Mouse (Mus musculus) right cerebral cortex, postnatal 4 days (tissue): Measurements from ENCODE around the gene Hnrnpk.
"Not testable (repeated sequence)": the region's sequence is repeated elsewhere in the genome, so short reads cannot be mapped to it uniquely, and the experiment has no call there.

Experiments used
- DNase-seq: peaks from one replicate; pipeline ENCODE4 v3.0.0-alpha.2; 2022

Hnrnpk gene

DNA sequence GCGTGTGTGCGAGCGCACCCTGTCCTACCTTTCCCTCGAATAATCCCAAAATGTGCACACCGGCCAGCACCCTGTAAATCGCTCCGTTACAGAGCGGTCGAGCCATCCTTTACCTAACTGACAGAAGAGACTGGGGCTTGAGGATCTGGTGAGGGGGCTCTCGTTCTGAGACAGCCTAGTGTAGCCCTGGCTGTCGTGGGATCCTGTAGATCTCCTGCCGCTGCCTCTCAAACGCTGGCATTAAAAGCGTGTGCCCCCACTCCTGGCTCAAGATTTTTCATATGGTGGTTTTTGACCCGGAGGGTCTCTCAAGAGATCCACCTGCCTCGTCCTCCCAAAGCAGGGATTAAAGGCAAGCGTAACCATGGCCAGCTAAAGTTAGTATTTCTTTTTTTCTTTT is at the start of gene Hnrnpk:
TSS of gene Hnrnpk (minus strand) at position 101 of the 400 bp plus-strand sequence.
- DNase-seq, result not testable (repeated sequence)

DNA sequence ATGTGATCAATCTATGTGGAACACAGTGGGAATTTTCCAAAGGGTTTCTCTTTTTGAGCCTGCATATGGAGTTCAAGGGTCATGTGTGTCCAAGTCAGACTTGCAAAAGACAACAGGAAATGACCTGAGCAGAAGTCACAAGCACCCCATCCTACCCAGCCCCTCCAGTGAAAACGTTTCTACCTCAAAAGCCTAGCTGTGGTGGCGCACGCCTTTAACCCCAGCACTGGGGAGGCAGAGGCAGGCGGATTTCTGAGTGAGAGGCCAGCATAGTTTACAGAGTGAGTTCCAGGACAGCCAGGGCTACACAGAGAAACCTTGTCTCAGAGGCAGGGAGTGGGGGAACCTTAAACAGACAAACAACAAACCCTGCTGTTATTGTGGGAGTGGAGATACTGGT is 49.1 kb upstream of the Hnrnpk start:
- no peak for DNase-seq

DNA sequence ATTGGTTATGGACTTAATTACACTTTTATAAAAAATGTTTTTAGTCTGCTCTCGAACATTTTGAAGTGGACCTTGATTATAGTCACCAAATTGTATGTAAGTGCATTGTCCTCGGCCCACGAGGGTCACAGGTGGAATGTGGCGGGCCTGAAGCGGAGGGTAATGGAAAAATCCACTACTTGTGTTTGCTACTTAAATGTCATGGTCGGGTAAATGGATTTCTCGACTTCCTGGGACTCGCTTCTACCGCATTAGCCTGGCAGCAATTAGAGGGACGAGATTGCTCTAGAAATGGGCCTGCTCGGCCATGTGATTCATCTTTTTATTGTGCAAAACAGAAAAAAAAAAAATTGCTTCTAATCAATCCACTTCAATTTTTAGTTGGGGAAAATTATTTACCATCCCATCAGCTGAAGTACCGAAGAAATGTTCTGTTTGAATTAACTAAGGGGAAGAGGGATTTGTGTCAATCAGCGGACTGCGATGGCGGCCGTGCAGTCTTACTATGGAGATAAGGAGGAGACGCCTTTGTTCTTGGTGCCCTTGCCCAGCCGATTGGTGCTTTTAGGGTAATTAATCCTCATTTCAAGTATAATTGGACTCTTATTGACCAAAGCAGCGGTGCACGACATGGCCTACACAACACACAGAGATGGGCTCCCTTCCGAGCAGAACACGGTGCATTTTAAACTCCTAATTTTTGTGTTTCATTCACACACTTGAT is 47.5 kb upstream of the Hnrnpk start:
- DNase-seq, result no peak

DNA sequence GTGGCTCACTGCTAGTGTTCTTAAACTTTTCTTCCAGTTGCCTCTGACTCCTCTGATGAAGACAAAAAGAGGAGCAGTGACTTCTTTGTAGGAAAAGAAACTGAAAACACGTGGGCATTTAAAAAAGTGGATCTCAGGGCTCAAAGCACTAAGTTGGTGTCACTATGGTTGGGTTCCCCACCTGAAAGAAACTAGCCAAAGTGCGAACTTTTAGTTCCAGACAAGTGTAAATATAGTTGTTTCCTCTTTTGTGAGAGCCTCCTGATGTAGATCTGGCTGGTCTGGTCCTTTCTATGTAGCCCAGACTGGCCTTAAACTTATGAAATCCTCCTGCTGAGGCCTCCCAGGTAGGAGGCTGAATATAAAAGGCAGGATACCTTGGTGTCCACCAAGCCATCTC is 43.4 kb upstream of the Hnrnpk start:
- no peak for DNase-seq

DNA sequence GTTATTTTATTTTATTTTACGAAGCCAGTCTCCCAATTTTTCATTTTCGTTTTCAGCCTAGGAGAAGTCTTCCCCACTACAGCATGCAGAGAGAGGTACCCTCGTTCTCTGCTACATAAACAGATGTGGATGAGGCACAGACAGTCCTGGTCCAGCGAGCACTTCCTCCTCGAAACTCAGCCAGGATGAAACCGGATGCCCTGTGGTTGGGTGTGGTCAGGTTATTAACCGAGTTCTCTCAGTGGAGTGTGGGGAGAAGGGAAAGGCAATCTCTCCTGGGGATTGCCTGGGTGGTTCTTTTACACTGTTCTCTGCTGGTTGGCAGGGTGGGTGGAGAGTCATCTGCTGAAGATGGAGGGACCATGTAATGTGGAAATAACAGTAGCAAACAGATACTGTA is 40.6 kb upstream of the Hnrnpk start:
- DNase-seq, result no peak

DNA sequence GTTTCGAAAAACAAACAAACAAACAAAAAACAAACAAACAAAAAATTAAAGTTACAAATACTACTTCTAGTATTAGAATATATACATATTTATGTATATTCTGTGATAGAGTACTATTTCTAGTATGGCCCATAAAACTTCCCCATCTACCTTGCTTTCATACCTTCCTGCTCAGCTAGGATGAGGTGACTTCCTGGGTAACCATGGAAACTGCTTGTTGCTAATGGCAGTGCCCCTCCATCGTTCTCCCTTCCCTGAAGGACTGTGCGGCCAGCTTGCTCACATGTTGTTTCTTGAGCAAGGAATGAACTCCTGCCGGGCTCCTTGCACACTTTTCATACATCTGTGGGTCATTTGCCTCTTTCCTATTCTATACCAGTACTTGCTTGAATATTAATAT is 40.2 kb upstream of the Hnrnpk start:
- DNase-seq, result no peak

DNA sequence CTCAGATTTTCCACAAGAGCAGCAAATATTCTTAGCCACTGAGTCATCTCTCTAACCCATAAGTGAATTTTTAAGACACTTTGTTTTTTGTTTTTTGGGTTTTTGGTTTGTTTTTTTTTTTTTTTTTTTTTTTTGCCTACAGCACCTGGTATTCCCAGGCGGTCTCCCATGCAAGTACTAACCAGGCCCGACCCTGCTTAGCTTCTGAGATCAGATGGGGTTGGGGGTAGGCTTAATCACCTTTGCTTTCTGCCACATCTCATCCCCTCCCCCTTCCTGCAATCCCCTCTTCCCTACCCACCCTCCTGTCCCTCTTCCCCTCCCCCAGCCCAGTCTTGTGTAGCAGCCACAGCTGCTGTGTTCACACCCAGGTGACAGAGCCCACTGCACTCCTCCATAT is 36.6 kb upstream of the Hnrnpk start:
- no peak for DNase-seq

DNA sequence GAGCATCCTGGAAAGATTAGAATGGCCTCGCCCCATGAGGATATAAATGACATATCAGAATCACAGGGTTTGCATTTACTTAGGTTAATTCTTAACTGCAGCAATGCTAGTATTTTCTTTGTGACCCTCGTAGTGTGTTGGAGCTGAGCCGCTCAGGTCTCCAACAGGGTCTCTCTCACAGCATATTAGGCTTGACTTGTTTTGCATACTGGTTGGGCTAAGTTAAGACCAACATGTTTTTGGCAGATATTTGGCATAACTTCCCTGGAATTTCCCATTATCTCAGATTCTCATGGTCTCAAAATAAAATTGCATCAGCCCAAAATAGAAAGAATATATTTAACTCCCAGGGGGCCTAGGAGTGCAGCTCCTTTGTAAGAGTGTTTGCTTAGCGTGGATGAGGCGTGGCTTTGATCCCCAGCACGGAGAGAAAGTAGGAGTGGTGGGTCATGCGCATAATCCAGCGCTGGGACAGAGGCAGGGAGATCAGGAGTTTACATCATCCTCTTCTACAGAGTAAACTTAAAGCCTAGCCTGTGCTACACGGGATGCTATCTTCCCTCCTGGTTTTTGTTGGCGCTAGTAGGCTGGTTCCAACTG is 20.0 kb upstream of the Hnrnpk start:
- DNase-seq, result no peak

DNA sequence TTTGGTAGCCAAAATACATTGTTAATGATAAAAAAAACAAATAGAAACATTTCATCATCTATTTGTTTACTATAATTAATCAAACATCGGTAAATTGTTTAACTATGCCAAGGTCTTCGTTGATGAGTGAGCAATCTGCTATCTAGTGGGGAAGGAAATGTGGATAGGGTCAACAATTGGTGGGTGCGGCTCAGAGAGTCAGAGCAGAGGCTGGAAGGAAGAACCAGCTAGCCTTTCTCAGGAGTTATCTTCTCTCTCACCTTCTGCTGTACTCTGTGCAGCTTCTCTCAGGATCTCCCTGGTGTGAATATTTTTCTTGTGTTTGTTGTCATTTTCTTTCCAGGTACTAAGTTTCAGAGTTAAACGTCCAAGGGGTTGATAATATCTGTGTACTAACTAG is 19.1 kb upstream of the Hnrnpk start:
- no peak for DNase-seq

DNA sequence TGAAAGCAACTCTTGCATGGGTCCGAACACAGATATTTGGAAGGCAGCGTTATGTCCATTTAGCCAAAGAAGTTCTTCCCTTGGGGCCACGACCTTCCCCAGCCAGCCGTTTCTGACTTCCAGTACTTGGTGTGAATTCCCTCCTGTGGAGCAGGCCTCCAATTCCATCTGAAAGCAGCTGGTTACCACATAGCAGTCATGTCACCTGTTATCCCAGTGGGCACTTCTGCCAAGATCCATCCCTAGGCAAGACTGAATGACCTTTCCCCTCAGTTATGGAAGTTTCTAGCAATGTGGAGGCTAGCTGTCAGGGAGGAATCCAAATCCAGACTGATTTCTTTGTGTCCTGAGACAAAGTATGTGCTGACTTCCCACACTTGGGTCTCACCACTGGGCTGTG is 17.9 kb upstream of the Hnrnpk start:
- DNase-seq, result no peak

DNA sequence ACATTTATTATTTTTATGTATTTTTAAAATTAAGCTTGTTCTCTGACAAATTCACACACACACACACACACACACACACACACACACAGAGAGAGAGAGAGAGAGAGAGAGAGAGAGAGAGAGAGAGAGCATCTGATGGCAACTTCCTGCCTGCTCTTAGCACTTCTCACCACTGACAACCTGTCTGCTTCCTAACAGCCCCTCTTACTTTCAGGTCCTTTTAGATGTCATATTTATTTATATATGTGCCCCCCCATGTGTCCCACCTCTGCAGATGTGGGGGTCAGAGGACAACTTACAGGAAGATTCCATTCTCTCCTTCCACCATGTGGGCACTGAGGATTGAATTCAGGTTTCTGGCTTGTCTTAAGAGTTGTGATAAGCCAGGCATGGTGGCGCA is 16.1 kb upstream of the Hnrnpk start:
- no peak for DNase-seq

DNA sequence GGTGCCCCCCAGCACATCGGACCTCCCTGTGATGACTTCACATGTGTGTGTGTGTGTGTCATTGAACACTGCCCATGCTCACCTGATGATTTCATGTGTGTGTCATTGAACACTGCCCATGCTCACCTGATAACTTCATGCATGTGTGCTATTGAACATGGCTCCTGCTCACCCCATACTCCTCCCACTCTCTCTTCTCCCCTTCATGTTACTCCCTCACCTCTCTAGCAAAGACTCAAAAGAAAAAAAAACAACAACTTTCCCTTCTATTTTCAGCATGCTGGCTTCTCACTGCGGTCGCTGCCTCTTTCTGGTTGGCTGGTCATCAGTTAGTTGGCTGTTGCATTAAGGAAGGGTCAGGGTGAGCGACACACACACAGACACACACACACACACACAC is 15.5 kb upstream of the Hnrnpk start:
- DNase-seq, result no peak

DNA sequence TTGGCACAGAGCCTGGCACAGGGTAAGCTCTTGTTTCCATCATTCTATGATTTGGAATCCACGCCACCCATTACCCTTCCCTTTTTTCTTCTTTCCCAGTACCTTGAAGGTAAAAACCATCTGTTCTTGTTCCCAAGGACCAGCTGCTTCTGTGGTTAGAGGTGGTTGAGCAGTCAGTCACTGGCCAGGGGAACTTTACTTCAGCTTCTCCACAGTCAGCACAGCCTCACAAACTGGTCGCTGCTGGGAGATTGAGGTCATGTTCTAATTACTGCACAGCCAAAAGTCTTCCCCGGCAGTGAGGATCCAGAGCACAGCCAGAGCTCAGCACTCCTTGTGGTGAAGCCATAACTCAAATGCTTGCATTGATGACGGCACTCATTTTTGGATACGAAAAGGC is 12.7 kb upstream of the Hnrnpk start:
- DNase-seq, result no peak

DNA sequence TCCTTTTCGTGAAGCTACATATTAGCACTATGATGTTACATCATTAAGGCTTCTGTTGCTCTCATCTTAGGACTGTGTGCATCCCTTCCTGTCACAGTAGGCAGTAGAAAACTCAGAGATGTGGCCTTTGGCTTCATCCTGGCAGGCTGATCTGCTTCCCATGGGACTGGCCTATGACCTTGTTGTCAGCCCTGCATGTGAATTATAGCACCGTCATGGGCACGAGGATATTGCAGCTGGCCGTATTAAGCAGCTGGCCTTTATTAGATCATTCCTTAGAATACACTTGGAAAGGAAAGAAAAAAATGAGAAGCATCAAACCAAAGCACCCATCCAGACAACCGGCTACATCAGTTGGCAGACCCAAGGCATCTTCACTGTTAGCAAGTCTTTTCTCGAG is 12.2 kb upstream of the Hnrnpk start:
- DNase-seq, result no peak

DNA sequence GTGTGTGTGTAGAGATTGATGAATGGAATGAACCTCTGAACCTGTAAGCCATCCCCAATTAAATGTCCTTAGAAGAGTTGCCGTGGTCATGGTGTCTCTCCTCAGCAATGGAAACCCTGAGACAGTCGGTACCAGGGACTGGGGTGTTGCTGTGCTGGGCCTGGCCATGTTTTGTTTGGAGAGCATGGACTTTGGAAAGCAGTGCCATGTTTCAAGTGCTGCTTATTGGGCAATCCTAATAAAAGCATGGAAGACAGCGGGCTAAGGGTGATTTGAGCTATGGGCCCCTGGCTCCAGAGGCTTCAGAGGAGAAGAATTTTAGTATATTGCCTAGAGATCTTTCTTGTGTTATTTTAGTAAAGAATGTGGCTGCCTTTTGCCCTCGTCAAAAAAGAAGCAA is 7.9 kb upstream of the Hnrnpk start:
- DNase-seq, result no peak

DNA sequence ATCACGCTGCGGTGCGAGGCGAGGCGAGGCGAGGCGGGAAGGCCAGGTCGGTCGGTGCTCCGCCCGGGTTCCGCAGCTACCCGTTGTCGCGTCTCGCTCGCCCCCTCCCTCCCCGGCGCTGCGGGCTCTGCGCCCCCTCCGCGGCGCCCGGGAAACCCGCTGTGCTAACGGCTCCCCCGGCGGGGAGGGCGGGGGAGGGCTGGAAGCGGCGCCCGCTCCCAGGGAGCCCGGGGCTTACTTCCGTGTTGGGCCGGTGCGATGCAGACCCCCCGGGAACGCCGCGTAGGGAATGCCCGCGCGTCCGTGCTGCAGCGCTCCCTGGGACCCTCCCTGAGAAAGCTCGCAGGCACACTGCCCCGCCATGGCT is 416 bp downstream of the Hnrnpk start:
- DNase-seq, result no peak

DNA sequence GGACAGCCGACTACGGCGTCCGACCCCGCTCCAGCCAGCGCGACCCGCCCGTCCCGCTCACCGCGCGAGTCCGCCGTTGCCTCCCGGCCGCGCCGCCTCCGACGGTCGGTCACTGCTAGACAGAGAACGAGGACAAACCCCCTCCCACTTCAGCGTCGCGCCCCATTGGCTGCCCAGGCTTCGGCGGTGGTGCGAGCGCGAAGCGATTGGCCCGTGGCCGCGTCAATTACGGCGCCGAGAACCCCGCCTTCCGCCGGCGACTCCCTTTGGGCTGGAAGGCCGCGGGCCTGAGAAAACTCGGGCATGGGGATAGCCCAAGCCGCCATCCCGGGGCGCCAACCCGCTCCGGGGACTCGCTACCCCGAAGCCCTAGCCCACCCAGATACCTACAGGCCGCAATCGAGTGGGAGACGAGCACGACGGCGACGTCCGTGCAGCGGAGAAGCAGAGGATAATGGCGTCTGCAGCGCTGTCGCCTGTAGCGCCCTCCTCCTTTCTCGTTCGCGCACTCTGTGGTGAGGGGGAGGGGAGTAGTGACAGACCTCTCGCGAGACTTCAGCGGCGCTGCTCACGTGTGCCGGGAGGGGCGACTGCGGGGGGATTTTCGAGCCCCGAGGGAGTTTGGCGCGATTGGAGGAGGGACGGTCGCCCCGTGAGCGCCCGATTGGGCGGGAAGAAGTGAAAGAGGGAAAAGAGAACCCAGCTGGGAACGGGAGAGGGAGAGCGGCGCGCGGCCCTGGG is 970 bp downstream of the Hnrnpk start, which contains the start of gene Rmi1:
TSS of gene Rmi1 (plus strand) at position 246 of the 741 bp plus-strand sequence.
- peak; percentile 98 for DNase-seq

DNA sequence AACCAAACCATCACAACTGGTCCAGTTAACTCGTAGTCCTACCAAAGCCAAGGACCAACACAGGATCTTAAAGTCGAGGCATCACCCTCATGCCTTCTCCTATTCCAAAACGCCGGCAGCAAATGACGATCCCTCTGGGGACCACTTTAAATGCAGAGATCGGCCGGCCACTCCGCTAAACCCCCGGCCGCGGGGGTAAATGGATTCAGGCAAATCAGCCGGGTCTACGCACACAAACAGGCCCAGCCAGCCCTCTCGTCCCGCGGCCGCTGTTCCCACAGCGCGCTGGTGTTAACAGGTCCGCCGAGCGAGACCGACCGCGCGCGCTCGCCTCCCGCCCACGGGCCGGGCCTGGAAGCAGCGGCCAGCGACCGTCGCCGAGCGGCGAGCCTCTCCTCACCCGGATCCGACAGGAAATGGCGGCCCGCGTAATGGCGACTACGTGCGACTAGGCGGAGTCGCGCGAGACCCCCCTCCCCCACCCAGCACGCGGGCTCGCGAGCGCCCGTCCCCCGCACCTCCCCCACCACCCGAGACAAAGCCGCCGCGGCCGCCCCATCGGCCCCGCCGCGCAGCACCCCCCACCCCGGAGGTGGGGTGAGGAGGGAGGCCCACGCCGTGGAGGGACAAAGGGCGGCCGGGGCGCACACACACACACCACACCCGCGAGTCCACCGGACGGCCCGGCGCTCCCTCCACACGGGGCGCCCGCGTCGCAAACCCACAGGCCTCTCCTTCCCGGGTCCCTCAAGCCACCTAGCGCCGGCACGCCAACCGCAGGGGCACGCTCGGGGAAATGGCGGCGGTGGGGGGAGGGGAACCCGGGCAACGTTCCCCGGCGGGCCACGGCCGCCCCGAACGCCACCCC is 1.8 kb downstream of the Hnrnpk start:
- peak; percentile 90 for DNase-seq

DNA sequence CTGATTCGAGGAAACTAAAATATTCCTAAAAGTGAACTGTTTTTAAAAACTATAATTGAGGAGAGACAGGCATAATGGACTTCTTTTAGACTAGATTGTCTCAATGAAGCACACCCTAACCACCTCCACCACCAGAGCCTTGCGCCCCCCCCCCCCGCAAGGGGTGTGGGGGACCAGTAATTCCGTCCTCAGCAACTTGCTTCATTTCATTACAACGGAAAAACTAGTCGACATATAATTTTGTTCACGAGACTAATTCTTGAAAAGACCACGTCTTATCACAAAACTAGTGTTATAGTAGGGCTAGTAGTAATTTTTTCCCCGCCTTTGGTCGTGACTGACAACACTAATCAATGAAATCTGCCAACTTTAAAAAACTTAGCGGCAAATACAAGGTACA is 2.6 kb downstream of the Hnrnpk start:
- no peak for DNase-seq

DNA sequence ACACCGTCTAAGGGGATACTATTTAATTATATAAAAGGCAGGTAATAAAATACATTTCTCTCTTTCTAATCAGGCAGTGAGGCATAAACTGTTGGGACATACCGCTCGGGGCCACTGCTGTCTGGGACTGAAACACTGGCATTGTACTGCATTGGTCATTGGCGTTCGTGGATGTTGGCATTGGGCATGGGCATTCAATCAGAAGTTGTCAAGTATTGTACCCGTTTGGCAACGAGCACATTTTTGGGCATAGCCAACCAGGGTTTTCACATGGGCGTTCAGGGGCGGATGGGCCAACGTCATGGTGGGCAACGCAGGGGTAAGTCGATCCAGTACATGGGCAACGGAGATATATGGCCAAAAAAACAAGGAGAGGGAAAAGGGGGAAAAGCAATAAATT is 5.5 kb downstream of the Hnrnpk start:
- no peak for DNase-seq

DNA sequence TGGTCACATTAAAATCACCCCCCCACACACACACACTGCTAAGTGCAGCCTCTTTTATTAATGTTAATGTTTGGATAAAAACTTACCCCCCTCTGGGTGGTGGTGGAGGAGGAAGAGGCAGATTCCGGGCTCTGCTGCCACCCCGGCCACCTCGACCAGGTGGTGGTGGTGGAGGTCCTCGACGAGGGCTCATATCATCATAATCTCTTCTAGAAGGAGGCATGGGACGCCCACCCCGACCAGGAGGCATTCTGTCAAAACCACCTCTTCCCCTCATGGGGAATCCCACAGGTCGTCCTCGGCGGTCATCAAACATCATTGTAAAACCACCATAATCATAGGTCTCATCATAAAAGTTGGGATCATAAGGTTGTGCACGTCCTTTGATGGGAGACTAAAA is 8.8 kb downstream of the Hnrnpk start:
- DNase-seq, result not testable (repeated sequence)

DNA sequence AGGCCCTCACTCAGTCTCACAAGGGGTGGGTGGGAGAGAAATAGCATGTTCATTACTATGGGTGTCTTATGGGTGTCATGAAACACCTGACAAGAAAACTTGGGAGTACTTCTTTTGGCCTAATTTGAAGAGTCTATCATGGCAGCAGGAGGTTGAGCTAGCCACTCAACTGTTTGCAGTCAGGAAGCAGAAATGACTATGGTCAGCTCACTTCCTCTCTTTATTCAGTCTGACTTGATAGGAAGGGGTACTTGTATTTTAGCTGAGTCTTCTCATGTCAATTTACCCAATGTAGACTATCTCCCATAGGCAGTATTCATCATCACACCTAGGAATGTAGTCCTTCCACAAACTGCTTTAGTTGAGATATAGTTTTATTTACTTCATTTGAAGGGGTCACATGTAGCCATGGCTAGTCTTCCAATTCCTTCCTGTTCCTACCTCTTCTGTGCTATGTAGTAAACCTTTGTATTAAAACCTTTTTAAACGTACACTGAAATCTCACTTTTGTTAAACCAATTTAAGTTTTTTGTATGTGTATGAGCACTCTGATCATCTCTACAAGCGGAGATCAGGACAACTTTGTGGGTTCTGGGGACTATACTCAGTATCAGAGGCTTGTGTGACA is 13.7 kb downstream of the Hnrnpk start:
- no peak for DNase-seq

DNA sequence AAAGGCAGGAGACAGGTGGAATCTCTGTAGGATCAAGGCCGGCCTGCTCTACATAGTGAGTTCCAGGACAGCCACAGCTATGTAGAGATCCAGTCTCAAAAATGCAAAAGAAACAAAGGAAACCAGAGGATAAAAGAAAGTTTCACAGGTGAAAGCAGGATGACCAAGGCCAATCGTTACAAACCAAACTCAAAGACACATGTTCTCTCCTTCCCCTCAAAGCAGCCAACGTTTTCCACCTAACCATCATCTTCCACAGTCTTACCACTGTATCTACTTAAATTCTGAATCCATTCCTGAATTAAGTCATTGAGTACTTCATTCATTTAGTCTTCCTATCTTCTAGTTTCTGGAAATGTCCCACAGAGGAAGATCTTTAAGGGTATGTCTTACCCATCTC is 14.8 kb downstream of the Hnrnpk start:
- DNase-seq, result no peak
